Mouse (Mus musculus): ENCODE results near the gene Ctcfl.

- TF ChIP-seq EP300 (IDR thresholded peaks at IDR 0.05; ENCODE audit: low read depth) (no peak), CTCF (IDR thresholded peaks at IDR 0.05; ENCODE audit: low read depth) (no peak)
Measured at GRCm38 (mm10) chr2:173129111-173129510, 9.8 kb upstream of the Ctcfl start.

Data from liver, postnatal 0 days (tissue).